Mouse (Mus musculus) liver, postnatal 0 days (tissue): Measurements from ENCODE around the gene Ptpa.

Experiments used
- CTCF ChIP-seq: sonication (generic); IDR thresholded peaks from 2 replicates; pipeline ENCODE4 v1.5.1; 2016; ENCODE audit warnings: antibody characterized with exemption, low read depth
- EP300 ChIP-seq: IDR thresholded peaks from 2 replicates; pipeline ENCODE4 v1.6.1; 2016; ENCODE audit warnings: antibody characterized with exemption, low read depth, mild to moderate bottlenecking

DNA sequence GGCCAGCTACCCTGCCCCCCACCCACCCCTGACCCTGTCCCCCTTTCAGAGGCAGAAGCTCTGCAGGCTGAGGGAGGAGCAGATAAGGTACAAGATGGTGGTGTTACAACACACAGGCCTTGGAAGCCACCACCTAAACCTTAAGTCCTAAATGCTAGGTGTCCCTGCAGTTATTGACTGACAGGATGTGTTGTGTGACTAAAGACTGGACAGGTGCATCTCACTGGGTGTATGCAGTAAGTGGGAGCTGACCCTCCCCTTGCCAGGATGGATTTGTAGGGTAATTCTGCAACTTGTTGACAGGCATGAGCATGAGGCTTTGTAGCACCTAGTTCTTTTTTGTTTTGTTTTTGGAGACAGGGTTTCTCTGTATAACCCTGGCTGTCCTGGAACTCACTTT lies 28.6 kb downstream of the Ptpa start:
- TF ChIP-seq EP300 (no peak), CTCF (no peak)
